Mouse (Mus musculus): ENCODE measurements around the gene Gm10100.
"Not testable (repeated sequence)": the region's sequence is repeated elsewhere in the genome, so short reads cannot be mapped to it uniquely, and the experiment has no call there.

Gene Gm10100

DNA sequence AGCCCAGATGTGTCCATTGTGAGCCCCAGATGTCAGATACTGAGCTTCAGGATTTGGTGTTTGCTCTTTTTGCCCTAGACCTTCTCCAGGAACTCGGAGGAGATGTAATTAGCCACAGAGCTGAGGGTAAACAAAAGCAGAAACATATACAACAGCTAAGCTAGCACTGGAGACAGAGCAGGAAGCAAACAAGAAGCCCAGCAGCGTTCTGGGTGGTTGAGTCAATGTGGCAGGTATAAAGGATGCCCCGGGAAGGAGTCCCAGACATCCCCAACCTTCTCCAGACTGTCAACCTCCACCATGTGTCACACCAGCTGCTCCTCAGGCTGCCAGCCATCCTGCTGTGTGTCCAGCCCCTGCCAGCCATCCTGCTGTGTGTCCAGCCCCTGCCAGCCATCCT, at the start of gene Gm10100:
Gene Gm10100, plus strand, starts transcription at position 301 of the 400 bp plus-strand sequence.
- DNase-seq (ENCODE audit: low spot score): no peak

DNA sequence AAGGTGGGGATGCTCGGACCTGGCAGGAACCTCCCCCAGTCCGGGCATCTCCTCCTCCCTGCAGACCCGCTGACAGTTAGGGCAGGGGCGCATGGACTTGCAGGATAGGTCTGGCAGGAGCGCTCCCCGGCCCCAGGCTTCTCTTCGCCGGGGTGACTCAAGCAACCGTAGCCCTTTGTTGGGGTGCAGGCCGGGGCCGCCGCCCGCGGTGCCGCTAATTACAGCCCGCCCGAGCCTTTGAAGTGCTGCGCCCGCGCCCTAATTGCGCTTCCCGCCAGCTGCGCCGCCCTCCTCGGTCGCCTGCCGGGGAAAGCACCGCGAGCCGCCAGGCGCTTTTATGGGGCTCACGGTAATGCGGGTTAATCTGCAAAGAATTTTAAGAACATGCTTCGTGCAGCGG, 48.7 kb upstream of the Gm10100 start:
- no peak for DNase-seq (ENCODE audit: low spot score)

DNA sequence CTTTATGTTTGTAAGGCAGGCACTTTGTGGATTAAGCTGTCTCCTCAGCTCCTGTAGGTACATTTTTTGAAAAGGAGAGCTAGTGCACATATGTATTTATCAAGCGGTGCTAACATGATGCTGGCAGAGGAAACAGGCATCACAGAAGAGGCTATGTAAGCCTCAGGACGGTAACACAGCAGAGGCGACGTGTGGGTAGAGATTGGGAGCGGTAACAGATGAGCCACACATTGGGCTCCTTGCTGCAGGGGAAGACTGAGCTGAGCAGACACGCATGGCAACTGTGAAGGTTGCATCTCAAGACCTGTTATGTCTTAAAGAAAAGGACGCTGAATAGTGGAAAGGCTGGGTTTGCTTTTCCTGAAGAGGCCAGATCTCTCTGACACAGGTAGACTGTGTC, 43.3 kb upstream of the Gm10100 start:
- DNase-seq (ENCODE audit: low spot score): no peak

DNA sequence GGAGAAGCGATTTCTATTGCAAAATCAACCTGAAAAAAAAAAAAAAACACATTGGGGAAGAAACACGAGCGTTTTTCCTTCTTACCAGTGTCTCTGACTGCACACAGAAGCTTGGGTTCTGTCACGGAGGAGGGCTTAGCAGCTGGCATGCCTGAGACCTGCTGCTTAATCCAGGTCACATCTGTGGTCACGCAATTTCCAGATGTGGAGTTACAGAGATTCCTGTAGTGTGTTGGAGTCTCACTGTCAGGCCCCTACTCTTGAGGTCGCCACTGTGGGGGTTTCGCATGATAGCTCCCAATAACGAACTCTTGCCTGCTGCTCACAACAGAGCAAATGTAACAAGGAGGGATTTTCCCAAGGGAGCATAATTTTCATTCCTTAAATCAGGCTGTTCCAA, 42.1 kb upstream of the Gm10100 start:
- DNase-seq (ENCODE audit: low spot score): no peak

DNA sequence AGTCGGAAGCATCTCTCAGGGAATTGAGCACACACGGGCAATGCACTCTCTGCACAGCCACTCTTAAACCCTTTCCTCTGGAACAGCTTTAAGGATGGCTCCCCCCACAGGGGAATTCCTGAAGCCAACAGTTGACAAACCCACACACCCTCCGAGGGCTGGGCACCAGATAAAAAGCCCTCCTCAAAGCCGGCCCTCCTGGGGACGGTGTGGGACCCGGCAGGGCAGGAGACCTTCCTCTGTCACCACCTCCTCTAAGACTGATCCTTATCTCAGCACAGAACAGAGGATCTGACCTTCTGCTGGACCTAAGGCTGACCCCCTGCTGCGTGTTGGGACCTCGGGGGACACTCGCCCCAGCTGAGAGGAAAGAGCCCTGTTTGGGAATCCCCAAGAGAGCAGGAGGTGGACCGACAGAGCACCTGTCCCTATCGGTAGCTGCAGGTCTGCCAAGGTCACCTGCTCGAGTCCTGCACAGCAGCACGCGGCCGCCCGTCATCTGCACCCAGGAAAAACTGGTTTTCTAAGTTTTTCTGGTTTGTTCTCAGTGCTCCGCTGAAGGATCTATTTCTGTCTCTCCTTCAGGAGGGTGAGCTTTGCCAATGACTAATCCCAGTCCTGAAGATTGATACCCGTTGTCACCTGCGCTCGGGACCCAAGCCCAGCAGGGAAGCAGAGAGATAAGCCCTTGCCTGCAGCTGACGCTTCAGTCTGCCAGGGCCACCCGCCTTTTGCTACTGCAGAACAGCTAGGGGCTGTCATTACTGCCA, 40.2 kb upstream of the Gm10100 start, which contains the start of gene Tspear:
Gene Tspear, plus strand, starts transcription at position 675 of the 770 bp plus-strand sequence.
- DNase-seq (ENCODE audit: low spot score): no peak

DNA sequence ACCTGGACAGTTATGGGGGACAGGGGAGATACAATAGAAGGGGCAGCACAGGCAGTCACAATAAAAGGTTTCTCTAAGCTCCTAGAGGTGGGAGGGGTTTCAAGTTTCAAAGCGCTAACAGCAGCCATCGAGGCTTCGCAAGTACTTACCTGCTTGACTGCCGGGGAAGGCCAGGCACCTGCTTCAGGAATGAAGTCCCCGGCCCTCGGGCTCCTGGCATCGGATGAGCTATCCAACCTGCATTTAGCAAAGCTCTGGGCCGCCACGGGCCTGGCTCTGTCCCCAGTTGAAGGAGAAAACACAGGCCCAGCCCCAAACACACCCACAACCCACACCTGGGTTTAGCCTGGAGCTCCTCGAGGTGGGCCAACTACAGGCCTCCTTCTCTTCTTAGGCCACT, 39.3 kb upstream of the Gm10100 start:
- no peak for DNase-seq (ENCODE audit: low spot score)

DNA sequence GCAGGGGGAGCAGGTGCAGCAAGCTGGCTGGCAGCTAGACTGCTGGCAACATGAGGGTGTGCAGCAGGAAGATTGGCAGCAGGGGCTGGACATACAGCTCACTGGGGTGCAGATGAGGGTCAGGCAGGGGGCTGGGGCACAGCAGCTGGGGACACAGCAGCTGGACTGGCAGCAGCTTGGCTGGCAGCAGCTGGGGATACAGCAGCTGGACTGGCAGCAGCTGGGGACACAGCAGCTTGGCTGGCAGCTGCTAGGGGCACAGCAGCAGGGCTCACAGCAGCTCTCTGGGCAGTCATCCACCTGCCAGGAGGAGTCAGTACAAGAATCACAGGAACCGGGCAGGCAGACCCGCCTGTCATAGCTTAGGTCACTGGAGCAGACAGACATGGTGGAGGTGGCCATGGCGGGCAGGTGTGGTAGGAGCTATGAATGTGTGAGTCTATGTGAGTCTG, 35.9 kb upstream of the Gm10100 start, which contains the start of gene Gm19402:
Gene Gm19402, minus strand, starts transcription at position 402 of the 452 bp plus-strand sequence.
- DNase-seq (ENCODE audit: low spot score): not testable (repeated sequence)

DNA sequence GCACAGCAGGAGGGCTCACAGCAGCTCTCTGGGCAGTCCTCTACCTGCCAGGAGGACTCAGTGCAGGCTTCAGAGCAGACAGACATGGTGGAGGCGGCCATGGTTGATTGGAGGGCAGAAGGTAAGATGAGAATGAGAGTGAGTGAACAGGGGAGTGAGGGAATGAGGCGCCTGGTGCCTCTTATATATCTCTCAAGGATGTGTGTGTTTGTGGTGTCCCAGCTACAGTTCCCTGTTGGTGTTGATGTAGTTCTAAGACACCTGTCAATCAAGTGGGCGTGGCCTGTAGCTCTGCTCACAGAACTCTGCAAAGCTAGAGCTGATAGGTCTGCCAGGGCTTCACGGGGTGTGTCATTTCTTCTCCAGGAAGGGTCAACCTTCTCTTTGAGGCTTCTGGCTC, 29.2 kb upstream of the Gm10100 start, which contains the start of gene Gm9508:
Gene Gm9508, minus strand, starts transcription at position 101 of the 400 bp plus-strand sequence.
- DNase-seq (ENCODE audit: low spot score): no peak

DNA sequence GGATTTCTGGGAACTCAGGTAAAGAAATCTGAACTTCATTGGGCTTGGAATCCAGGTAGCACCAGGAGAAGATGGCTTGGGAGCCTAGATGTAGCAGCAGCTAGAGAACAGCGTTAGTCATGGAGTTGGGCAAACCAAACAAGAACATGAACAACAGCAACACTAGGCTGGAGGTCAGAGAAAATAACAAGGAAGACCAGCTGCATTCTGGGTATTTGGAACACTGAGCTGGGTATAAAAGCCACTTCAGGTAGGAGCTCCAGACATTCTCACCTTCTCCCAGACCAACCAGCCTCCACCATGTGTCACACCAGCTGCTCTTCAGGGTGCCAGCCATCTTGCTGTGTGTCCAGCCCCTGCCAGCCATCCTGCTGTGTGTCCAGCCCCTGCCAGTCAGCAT, 20.0 kb upstream of the Gm10100 start, which contains the start of gene Gm10272:
Gene Gm10272, plus strand, starts transcription at position 301 of the 400 bp plus-strand sequence.
- DNase-seq (ENCODE audit: low spot score): no peak

DNA sequence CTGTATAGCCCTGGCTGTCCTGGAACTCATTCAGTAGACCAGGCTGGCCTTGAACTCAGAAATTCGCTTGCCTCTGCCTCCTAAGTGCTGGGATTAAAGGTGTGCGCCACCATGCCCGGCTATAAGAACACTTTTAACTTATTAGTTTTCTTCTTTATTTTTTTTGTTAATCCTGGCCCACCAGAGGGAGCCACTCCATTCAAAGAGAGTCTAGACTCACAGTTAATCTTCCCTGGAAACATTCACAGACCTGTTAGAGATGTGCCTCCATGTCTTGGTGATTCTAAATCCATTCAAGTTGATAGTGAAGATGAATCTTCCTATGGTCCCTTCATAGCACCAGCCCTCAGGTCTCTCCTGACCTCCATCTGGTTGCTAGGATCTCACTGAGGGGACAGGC, 16.5 kb upstream of the Gm10100 start:
- DNase-seq (ENCODE audit: low spot score): no peak

DNA sequence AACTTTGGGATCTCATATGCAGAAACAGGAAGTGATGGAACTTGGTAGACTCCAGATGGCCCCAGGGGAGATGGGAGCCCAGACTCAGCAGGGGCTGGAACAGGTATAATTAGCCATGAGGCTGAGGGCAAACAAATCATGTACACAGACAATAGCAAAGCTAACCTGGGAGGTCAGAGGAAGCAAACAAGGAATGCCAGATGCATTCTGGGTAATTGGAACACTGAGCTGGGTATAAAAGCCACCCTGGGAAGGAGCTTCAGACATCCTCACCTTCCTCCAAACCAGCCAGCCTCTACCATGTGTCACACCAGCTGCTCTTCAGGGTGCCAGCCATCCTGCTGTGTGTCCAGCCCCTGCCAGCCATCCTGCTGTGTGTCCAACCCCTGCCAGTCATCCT, 15.1 kb upstream of the Gm10100 start, which contains the start of gene Gm10024:
Gene Gm10024, plus strand, starts transcription at position 301 of the 400 bp plus-strand sequence.
- DNase-seq (ENCODE audit: low spot score): not testable (repeated sequence)

DNA sequence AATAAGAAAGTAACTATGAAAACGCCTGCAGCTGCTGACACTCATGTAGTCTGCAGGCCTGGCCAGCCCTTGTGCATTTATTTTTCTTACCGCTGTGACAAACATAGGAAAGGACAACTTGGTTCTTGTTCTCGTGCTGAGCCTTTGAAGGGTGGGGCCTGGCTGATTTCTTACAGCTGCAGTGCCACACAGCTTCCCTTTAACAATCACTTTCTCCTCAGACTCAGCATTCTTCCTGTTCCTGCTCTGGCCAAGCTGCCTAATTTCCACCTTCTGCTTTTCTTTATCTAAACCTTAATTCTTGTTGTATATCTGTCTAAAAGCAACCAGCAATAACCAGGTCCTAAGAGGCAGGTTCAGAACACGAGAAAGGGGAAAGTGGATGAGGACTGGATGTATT, 12.6 kb upstream of the Gm10100 start:
- no peak for DNase-seq (ENCODE audit: low spot score)

DNA sequence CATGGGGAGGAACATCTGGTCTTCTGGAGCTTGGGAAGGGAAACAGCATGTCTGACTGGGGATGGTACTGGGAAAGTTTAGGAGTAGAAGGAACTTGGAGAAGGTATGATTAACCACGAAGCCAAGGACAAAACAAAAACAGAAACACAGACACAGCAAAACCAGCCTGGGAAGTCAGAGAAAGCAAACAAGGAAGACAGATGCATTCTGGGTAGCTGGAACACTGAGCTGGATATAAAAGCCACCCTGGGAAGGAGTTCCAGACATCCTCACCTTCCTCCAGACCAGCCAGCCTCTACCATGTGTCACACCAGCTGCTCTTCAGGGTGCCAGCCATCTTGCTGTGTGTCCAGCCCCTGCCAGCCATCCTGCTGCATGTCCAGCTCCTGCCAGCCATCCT, 10.8 kb upstream of the Gm10100 start, which contains the start of gene Gm10142:
Gene Gm10142, plus strand, starts transcription at position 301 of the 400 bp plus-strand sequence.
- no peak for DNase-seq (ENCODE audit: low spot score)

DNA sequence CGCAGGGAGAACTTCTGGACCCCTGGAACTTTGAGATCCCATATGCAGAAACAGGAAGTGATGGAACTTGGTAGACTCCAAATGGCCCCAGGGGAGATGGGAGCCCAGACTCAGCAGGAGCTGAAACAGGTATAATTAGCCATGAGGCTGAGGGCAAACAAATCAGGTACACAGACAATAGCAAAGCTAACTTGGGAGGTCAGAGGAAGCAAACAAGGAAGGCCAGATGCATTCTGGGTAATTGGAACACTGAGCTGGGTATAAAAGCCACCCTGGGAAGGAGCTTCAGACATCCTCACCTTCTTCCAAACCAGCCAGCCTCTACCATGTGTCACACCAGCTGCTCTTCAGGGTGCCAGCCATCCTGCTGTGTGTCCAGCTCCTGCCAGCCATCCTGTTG, 6.0 kb upstream of the Gm10100 start, which contains the start of gene Krtap12-1:
Gene Krtap12-1, plus strand, starts transcription at position 301 of the 400 bp plus-strand sequence.
- DNase-seq (ENCODE audit: low spot score): not testable (repeated sequence)

DNA sequence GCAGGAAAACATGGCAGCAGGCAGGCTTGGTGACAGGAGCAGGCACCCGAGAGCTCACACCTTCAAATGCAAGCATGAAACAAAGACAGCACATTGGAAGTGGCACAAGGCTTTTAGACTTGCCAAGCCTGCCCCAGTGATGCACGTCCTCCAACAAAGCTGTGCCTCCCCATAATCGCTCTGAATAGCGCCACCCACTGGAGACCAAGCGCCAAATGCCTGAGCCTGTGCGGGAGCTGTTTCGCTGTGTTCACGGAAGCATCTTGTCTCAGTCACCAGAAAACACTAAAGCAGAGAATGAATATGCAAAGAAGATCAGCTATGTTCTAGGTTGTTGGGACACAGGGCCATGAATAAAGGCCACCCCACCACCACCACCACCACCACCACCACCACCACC, 1.4 kb upstream of the Gm10100 start:
- DNase-seq (ENCODE audit: low spot score): no peak

DNA sequence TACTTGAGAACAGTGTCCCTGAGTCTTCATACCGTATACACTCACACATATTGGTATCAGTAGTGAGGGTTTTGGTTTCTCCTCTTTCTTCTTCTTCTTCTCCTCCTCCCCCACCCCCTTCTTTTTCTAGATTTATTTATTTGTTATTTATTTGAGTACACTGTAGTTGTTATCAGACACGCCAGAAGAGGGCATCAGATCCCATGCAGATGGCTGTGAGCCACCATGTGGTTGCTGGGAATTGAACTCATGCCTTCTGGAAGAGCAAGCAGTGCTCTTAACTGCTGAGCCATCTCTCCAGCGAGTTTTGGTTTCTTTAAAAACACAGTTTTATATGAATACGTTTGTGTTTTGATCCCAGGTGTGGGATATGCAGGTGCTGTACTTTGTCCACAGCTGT, 2.0 kb downstream of the Gm10100 start:
- DNase-seq (ENCODE audit: low spot score): no peak

DNA sequence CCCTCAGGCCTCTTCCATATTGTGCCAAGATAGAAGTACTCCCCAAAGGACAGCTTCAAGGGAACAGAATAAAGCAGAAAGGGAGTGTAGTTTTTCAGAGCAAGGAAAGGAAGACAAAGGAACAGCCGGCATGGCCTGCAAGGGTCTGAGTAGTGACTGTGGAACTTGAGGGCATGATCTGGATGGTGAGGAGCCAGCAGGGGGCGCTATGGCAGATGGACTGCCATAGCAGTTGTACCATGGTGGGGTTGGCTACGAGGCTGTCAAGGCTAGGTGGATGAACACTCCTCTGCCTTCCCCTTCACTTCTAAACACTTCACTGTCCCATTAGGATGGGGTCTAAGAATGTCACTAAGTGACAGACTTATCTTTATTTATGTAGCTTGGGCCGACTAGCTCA, 3.0 kb downstream of the Gm10100 start:
- DNase-seq (ENCODE audit: low spot score): no peak

DNA sequence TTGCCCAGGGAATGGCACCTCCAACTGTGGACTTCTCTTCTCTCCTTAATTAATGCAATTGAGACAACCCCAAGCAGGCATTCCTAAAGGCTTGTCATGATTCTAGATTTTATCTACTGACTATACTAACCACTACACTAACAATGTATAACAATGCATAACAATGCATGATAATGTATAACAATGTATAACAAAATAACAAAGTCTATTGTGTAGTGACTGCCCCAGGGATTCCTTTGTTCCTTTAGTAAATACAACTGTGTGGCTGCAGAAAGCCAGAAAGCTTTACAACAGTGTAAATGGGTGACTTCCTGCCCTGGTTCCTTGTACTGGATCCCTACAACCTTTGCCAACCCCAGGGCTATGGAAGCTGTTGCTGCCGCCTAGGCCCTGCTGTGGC, 9.6 kb downstream of the Gm10100 start:
- DNase-seq (ENCODE audit: low spot score): no peak

DNA sequence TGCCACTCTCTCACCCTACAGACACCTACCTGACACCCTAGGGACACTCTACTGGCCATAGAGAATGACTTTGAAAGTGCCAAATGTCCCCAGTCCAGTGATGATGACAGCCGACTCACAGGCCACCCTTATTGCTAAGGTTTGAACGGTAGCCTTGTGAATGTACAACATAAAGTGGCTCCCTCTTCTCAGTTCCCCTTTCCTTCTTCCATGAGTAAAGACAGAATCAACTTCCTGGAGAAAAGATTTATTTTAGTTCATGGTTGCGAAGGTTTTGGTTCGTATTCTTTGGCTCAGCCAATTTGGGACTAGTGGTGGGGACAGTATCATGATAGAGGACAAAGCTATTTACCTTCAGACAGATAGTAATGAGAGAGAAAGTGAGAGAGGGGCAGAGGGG, 12.6 kb downstream of the Gm10100 start:
- no peak for DNase-seq (ENCODE audit: low spot score)

DNA sequence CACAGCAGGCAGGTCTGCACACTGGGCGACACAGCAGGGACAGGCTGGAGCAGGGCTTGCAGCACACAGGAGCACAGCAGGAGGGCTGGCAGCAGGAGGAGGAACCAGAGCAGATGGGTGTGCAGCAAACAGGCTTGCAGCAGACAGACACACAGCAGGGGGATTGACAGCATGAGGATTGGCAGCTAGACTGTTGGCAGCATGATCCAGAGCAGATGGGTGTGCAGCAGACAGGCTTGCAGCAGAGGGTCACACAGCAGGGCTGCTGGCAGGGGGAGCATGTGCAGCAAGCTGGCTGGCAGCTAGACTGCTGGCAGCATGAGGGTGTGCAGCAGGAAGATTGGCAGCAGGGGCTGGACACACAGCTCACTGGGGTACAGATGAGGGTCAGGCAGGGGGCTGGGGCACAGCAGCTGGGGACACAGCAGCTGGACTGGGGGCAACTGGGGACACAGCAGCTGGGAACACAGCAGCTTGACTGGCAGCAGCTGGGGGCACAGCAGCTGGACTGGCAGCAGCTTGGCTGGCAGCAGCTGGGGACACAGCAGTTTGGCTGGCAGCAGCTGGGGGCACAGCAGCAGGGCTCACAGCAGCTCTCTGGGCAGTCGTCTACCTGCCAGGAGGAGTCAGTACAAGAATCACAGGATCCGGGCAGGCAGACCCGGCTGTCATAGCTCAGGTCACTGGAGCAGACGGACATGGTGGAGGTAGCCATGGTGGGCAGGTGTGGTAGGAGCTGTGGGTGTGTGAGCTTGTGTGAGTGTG, 15.8 kb downstream of the Gm10100 start, which contains the start of gene Gm18596:
Gene Gm18596, minus strand, starts transcription at position 715 of the 765 bp plus-strand sequence.
- DNase-seq (ENCODE audit: low spot score): not testable (repeated sequence)

DNA sequence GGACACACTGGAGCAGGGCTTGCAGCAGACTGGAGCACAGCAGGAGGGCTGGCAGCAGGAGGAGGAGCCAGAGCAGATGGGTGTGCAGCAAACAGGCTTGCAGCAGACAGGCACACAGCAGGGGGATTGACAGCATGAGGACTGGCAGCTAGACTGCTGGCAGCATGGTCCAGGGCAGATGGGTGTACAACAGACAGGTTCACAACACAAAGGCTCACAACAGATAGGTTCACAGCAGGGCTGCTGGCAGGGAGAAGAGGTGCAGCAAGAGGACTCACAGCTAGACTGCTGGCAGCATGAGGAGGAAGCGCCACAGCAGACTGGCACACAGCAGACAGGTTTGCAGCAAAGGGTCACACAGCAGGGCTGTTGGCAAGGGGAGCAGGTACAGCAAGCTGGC, 24.4 kb downstream of the Gm10100 start:
- DNase-seq (ENCODE audit: low spot score): not testable (repeated sequence)

DNA sequence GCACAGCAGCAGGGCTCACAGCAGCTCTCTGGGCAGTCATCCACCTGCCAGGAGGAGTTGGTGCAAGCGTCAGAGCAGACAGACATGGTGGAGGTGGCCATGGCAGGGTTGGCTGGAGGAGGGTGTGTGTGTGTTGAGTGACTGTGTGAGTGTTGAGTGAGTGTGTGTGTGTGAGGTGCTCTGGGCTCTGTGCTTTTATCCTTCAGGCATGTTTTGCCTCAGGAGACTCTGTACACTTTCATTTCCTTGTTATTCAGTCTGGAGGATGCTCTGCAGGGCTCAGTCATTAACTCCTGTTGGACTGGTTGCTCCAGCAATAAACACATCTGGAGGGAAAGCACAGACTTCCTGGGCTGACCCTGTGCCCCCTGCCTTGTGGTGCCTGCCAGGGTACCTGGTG, 25.0 kb downstream of the Gm10100 start, which contains the start of gene Gm9736:
Gene Gm9736, minus strand, starts transcription at position 101 of the 400 bp plus-strand sequence.
- not testable (repeated sequence) for DNase-seq (ENCODE audit: low spot score)

All from testis, postnatal 14 days (tissue).